Mouse (Mus musculus) heart, adult 2 months (tissue): ENCODE results near the gene Matn1.

ENCODE experiments used
- CTCF ChIP-seq: fragments of 200-600 bp; IDR thresholded peaks from 2 replicates; pipeline ENCODE4 v1.8.1; 2022; ENCODE audit warnings: antibody characterized with exemption, mild to moderate bottlenecking, moderate library complexity
- POLR2A ChIP-seq: fragments of 200-500 bp; IDR thresholded peaks from 2 replicates; pipeline ENCODE4 v1.6.1; 2011; ENCODE audit warnings: mild to moderate bottlenecking, low read depth, low read length, control low read depth; ENCODE audit not compliant: insufficient read depth

GRCm38 (mm10) chr4:130895701-130896100 is 48.5 kb upstream of the Matn1 start:
- TF ChIP-seq CTCF, result no peak
- TF ChIP-seq POLR2A, result no peak
